Mouse (Mus musculus) T-helper 17 cell (primary cell): Measurements from ENCODE around the gene Casz1.

Experiments
- in situ Hi-C, 2 experiments: fragments of 300-600 bp; cut with MboI, MseI; formaldehyde crosslinking; loops; 1 replicate in 1 of 2; 2 replicates in 1 of 2; pipeline ENCODE4 v1.15.1; 2025; ENCODE audit warnings: high pct_unique_total_duplicates in 2 of 2

The Casz1 gene

GRCm38 (mm10) chr4:148933109-148933508 is 128.9 kb downstream of the Casz1 start:
- in situ Hi-C loops, result no loop called here

GRCm38 (mm10) chr4:148935211-148935610 is 131.0 kb downstream of the Casz1 start:
- in situ Hi-C loops, result no loop called here

GRCm38 (mm10) chr4:148936111-148936510 is 131.9 kb downstream of the Casz1 start:
- in situ Hi-C loops, result no loop called here

DNA sequence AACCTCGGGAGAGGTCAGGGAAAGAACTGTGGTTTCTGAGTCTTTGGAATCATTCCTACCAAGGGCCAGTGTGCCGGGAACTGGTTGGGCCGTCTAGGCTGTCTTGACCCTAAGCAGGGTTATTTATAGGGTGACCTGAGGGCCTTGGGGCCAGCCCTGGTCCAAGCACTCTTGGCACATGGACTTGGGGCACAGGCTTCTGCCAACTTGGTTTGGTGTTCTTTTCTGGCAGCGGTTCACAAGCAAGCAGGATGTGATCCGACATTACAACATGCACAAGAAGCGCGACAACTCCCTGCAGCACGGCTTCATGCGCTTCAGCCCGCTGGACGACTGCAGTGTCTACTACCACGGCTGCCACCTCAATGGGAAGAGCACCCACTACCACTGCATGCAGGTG is 132.5 kb downstream of the Casz1 start:
- in situ Hi-C loops, result no loop called here

DNA sequence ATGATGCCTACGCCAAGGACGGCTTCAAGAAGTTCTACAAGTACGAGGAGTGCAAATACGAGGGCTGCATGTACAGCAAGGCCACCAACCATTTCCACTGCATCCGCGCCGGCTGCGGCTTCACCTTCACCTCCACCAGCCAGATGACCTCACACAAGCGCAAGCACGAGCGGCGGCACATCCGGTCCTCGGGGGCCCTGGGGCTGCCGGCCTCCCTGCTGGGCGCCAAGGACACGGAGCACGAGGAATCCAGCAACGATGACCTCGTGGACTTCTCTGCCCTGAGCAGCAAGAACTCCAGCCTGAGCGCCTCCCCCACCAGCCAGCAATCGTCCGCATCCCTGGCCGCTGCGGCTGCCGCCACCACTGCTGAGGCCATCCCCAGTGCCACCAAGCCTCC is 134.3 kb downstream of the Casz1 start:
- in situ Hi-C loops, result no loop called here

DNA sequence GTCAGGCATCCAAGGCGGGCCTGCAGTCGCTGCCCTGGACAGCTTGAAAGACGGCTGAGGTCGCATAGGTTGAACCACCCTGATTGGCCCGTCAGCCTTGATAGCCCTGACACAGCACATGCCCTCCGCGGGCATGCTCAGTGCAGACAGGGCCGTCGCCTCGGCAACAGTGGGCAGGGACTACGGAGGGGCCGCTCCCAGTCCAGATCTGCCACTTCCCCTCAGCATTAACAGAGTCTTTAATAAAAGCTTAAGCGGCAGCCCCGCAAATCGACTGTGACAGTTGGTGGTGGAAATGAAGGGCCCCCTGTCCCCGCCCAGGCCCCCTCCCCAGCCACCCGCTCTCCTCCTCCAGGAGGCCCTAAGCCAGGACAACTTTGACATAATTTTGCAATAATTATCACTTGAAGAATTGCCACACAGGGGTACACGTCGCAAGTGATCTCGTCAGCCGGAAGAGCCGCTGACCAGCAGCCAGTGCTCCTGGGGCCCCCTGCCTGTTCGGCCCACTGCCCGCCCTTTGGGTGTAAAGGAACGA is 136.5 kb downstream of the Casz1 start:
- in situ Hi-C loops, result no loop called here

GRCm38 (mm10) chr4:148941321-148941720 is 137.1 kb downstream of the Casz1 start:
- in situ Hi-C loops, result no loop called here

GRCm38 (mm10) chr4:148943099-148943498 is 138.9 kb downstream of the Casz1 start:
- in situ Hi-C loops, result no loop called here

- in situ Hi-C loops, result no loop called here
Observed at GRCm38 (mm10) chr4:148945476-148945881, 141.2 kb downstream of the Casz1 start.

GRCm38 (mm10) chr4:148946071-148946470 is 141.8 kb downstream of the Casz1 start:
- in situ Hi-C loops, result no loop called here

- in situ Hi-C loops, result no loop called here
Observed at GRCm38 (mm10) chr4:148947833-148948388, 143.7 kb downstream of the Casz1 start.

DNA sequence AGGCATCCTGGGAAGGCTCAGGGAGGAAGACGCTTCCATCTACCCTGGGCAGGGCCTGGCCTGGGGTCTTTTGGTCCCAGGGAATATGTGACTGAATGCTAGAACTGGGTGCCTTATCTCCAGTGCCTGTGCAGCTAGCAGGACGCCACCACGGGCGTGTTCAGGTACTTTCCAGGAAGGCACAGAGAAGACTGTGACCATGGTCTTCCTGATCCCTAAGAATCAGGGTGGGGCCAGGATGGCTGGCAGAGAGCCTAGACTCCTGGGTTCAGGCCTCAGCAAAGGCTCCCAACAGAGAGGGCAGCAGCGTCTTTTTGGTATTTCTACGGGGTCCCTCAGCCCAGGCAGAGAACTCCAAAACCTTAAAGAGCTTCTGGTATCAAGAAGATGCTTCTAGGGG is 146.3 kb downstream of the Casz1 start:
- in situ Hi-C loops, result no loop called here

DNA sequence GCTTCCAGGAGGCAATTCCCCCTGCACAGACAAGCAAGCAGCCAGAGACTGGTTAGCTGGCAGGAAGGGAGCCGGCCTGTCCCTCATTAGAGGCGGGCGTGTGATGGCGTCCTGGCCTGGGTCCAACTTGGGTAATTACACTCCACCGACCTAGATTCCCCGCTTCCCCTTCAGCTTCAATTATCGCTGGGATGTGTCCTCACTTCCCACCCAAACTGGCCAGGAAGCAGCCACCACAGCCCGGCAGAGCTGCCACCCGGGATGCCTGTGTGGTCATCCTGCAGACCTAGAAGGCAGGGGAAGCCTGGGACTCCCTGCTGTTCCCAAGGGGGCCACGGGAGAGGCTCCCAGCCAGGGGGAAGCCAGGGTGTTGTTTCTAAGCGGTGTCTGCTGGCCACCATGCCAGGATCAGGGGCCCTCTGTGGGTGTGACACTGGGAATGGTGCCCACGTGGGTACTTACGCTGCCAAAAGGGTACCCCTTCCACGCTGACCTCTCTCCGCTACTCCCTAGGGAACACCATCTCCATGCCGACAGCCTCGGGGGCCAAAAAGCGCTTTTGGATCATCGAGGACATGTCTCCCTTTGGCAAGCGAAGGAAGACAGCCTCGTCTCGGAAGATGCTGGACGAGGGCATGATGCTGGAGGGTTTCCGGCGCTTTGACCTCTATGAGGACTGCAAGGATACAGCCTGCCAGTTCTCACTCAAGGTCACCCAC is 146.9 kb downstream of the Casz1 start:
- in situ Hi-C loops, result no loop called here

DNA sequence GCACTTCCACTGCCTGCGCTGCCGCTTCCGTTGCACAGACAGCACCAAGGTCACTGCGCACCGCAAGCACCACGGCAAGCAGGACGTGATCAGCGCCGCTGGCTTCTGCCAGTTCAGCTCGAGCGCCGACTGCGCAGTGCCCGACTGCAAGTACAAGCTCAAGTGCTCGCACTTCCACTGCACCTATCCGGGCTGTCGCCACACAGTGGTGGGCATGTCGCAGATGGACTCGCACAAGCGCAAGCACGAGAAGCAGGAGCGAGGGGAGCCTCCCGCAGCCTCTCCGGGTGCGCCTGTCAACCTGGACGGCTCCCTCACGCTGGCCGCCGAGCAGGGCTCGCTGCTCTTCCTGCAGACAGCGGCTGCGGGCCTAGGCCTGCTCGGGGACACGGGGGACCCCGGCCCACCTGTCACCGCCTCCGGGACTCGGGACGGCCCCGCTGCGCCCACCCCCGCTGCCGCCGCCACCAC is 147.6 kb downstream of the Casz1 start:
- in situ Hi-C loops, result no loop called here

- in situ Hi-C loops, result no loop called here
Observed at GRCm38 (mm10) chr4:148952328-148953222, 148.3 kb downstream of the Casz1 start.

DNA sequence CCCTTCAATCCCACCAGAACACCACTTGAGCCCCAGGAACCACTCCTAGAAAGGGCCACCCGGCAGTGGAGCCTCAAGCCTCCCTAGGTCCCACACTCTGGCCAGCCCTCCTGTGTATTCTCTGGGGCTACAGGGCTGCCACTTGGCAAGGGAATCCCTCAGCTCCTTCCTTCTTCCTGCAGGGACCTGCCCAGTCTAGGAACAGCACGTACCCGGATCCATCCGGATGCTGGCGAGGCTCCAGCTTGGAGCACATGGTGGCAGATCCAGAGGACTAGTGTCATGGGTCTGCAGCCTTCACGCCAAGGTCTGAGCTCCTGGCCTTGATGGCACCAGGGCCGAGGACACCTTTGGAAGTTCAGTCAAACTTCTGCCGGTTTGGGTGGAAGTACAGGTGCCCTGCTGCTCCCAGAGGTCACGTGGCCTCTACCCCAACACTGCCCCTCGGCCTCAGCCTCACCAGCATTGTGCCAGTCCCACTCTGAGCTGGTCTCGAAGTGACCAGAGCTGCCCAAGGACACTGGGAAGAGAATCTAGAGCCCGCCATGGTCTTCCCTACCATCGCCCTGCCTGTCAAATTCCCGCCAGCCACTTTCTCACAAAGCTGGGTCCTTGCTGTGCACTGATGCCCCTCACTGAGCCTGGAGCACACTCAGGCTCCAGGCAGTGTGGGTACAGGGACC is 151.0 kb downstream of the Casz1 start:
- in situ Hi-C loops, result no loop called here

DNA sequence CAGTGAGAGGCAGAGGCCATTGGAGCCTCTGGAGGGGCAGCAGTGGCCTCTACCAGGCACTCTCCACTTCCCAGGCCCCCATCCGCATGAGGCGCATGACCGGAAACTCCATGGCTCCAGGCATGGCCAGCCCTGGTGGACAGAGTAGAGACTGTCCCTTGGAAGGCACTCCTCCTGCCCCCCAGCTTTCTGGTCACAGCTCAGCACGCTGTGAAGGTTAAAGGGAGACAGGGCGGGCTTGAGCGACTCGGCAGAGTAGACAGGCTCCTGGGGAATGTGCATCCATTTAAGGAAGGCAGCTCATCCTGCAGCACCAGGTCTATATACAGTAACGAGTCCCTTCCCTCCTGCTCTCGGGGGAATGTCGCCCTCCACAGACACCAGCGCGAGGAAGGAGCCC is 155.8 kb downstream of the Casz1 start:
- in situ Hi-C loops, result no loop called here

- in situ Hi-C loops, result no loop called here
Observed at GRCm38 (mm10) chr4:148961081-148961480, 156.9 kb downstream of the Casz1 start.

- in situ Hi-C loops, result no loop called here
Observed at GRCm38 (mm10) chr4:148962096-148962495, 157.9 kb downstream of the Casz1 start.

- in situ Hi-C loops, result no loop called here
Observed at GRCm38 (mm10) chr4:148964541-148965310, 160.5 kb downstream of the Casz1 start.

- in situ Hi-C loops, result no loop called here
Observed at GRCm38 (mm10) chr4:148966132-148966531, 161.9 kb downstream of the Casz1 start.
